Mouse (Mus musculus) embryonic fibroblast, embryonic 13.5 days (primary cell): ENCODE data around the gene Slc24a3. TPM values are rescaled to one million over a fixed set of nuclear protein-coding genes. Genes with fewer than 3 reads are reported as not detected.

ENCODE experiments used
- H3K27ac ChIP-seq: 2 replicates; pipeline ENCODE4 v1.5.1; 2012; ENCODE audit warnings: low read length, control low read depth, inconsistent platforms; ENCODE audit not compliant: insufficient read depth
- H3K4me1 ChIP-seq: 2 replicates; pipeline ENCODE4 v1.6.1; 2011; ENCODE audit warnings: low read length; ENCODE audit not compliant: control insufficient read depth, insufficient read depth
- H3K4me3 ChIP-seq: 2 replicates; pipeline ENCODE4 v1.5.1; 2011; ENCODE audit warnings: mild to moderate bottlenecking, control low read depth, low read length; ENCODE audit not compliant: insufficient read depth
- CTCF ChIP-seq: IDR thresholded peaks from 2 replicates; pipeline ENCODE4 v1.5.1; 2011; ENCODE audit warnings: mild to moderate bottlenecking, control low read depth, low read length, moderate library complexity, borderline replicate concordance; ENCODE audit not compliant: insufficient read depth
- POLR2A ChIP-seq: IDR thresholded peaks from 2 replicates; pipeline ENCODE4 v1.6.1; 2011; ENCODE audit warnings: low read depth, mild to moderate bottlenecking, control low read depth, low read length, moderate library complexity
- polyA plus RNA-seq: library from polyadenylated mRNA; stranded (reverse); fragments of >200 nt; gene quantifications from 2 replicates; pipeline ENCODE4 v1.2.4, GENCODE M21; 2011; ENCODE audit warnings: low read depth; ENCODE audit not compliant: missing spikeins, insufficient read length

The Slc24a3 gene
- polyA plus RNA-seq, 1 experiment, result 9.5 TPM

GRCm38 (mm10) chr2:145674496-145675141 lies 507.1 kb downstream of the Slc24a3 start:
- peak overlapping the region; percentile 76 for H3K4me3 ChIP-seq
- peaks cover 7% of the 10 kb centered on the region for H3K4me1 ChIP-seq
- no peak for TF ChIP-seq CTCF
- no peak for TF ChIP-seq POLR2A
- peak overlapping the region; percentile 10; the same call in 1 of the 2 replicates for H3K27ac ChIP-seq

GRCm38 (mm10) chr2:145675142-145675755 lies 507.7 kb downstream of the Slc24a3 start, which contains the start of gene Rin2:
Gene Rin2 (plus strand): TSS chr2:145675215.
- H3K27ac ChIP-seq, result peak within 1 kb of the TSS; percentile 12; the same call in 1 of the 2 replicates
- H3K4me1 ChIP-seq, result peaks cover 8% of the 10 kb centered on the region; the same call in 1 of the 2 replicates
- no peak for TF ChIP-seq CTCF
- TF ChIP-seq POLR2A, result peak; percentile 10; the same call in 1 of the 2 replicates
- peak within 1 kb of the TSS; percentile 76 for H3K4me3 ChIP-seq

- H3K27ac ChIP-seq, result peak overlapping the region; percentile 12; the same call in 1 of the 2 replicates
- H3K4me1 ChIP-seq, result peaks cover 9% of the 10 kb centered on the region
- TF ChIP-seq POLR2A (no peak), CTCF (no peak)
- peak overlapping the region; percentile 76 for H3K4me3 ChIP-seq
Observed at GRCm38 (mm10) chr2:145675756-145676543, 508.4 kb downstream of the Slc24a3 start.

GRCm38 (mm10) chr2:145676544-145676925 lies 509.0 kb downstream of the Slc24a3 start:
- TF ChIP-seq POLR2A (no peak), CTCF (no peak)
- Histone ChIP-seq H3K4me3 (no peak overlapping the region), H3K4me1 (peaks cover 11% of the 10 kb centered on the region), H3K27ac (no peak overlapping the region)

- no peak overlapping the region for H3K4me3 ChIP-seq
- peaks cover 11% of the 10 kb centered on the region for H3K4me1 ChIP-seq
- H3K27ac ChIP-seq, result no peak overlapping the region
- TF ChIP-seq POLR2A (no peak), CTCF (no peak)
Observed at GRCm38 (mm10) chr2:145676936-145677335, 509.4 kb downstream of the Slc24a3 start.

GRCm38 (mm10) chr2:145680141-145680540 lies 512.6 kb downstream of the Slc24a3 start:
- H3K27ac ChIP-seq, result no peak overlapping the region
- peaks cover 17% of the 10 kb centered on the region for H3K4me1 ChIP-seq
- TF ChIP-seq POLR2A (no peak), CTCF (no peak)
- no peak overlapping the region for H3K4me3 ChIP-seq

- peaks cover 17% of the 10 kb centered on the region for H3K4me1 ChIP-seq
- no peak overlapping the region for H3K4me3 ChIP-seq
- peak overlapping the region; percentile 42 for H3K27ac ChIP-seq
- TF ChIP-seq POLR2A, result no peak
- TF ChIP-seq CTCF, result no peak
Observed at GRCm38 (mm10) chr2:145680762-145681161, 513.2 kb downstream of the Slc24a3 start.

- no peak for TF ChIP-seq POLR2A
- no peak for TF ChIP-seq CTCF
- Histone ChIP-seq H3K4me1 (peaks cover 17% of the 10 kb centered on the region), H3K4me3 (no peak overlapping the region), H3K27ac (peak overlapping the region; percentile 42; the same call in 1 of the 2 replicates)
Observed at GRCm38 (mm10) chr2:145681626-145682025, 514.1 kb downstream of the Slc24a3 start.

GRCm38 (mm10) chr2:145682924-145683323 lies 515.4 kb downstream of the Slc24a3 start:
- H3K4me3 ChIP-seq, result no peak overlapping the region
- 0 out of 2 replicates have a peak overlapping the region, but pooled peaks have one; percentile 66 for H3K27ac ChIP-seq
- TF ChIP-seq POLR2A (no peak), CTCF (no peak)
- peaks cover 17% of the 10 kb centered on the region for H3K4me1 ChIP-seq
